Mouse (Mus musculus): ENCODE measurements around the gene Zfp36l1. TPM values are rescaled to one million over a fixed set of nuclear protein-coding genes. Genes with fewer than 3 reads are reported as not detected.
A peak's percentile ranks its signal among the peaks of the same experiment; 100 is the strongest.

The Zfp36l1 gene
- polyA plus RNA-seq, 1 experiment from 2014 or later, result 79.7 TPM

DNA sequence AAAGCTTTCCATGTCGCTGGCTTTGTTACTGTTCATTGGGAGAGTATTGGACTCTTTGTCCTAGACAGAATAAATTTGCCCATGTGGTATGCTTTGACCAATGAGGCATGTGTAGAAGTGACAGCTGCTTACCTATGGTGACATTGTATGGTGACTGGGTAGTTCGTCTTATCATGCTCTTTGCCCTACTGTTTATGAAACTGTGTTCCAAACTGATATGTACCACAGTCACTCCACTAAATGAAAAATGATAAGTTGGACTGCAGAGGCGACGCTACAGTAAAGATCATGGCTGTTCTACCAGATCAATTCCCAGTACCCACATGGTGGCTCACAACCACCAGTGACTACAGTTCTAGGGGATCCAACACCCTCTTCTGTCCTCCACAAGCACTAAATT, 24.7 kb downstream of the Zfp36l1 start:
- H3K4me3 ChIP-seq (ENCODE audit: low read length), result no peak overlapping the region
- H3K4me1 ChIP-seq (ENCODE audit: control insufficient read depth, insufficient read depth, low read length), result peaks cover 28% of the 10 kb centered on the region
- WGBS, result 76% methylated on average over 4 of the region's 4 CpGs
- no peaks in the 10 kb centered on the region for H3K9me3 ChIP-seq (ENCODE audit: control insufficient read depth, low read length)
- peak; percentile 40; the same call in 1 of the 2 replicates for ATAC-seq
- H3K27me3 ChIP-seq (replicated peaks; ENCODE audit: control insufficient read depth, insufficient read depth, low read length), result no peaks in the 10 kb centered on the region
- no peak overlapping the region for H3K4me2 ChIP-seq (ENCODE audit: low read depth, low read length)
- no peaks in the 10 kb centered on the region for H3K36me3 ChIP-seq (ENCODE audit: control insufficient read depth, insufficient read depth, low read length)
- no peak overlapping the region for H3K9ac ChIP-seq (ENCODE audit: low read depth, low read length)
- no peak overlapping the region for H3K27ac ChIP-seq (ENCODE audit: low read length)

- Histone ChIP-seq H3K36me3 (ENCODE audit: control insufficient read depth, insufficient read depth, low read length) (no peaks in the 10 kb centered on the region), H3K9ac (ENCODE audit: low read depth, low read length) (no peak overlapping the region), H3K4me1 (ENCODE audit: control insufficient read depth, insufficient read depth, low read length) (peaks cover 21% of the 10 kb centered on the region), H3K27ac (ENCODE audit: low read length) (peak overlapping the region; percentile 84), H3K9me3 (ENCODE audit: control insufficient read depth, low read length) (no peaks in the 10 kb centered on the region), H3K27me3 (replicated peaks; ENCODE audit: control insufficient read depth, insufficient read depth, low read length) (no peaks in the 10 kb centered on the region), H3K4me2 (ENCODE audit: low read depth, low read length) (no peak overlapping the region), H3K4me3 (ENCODE audit: low read length) (no peak overlapping the region)
- peak; percentile 45; the same call in 1 of the 2 replicates for ATAC-seq
- 32% methylated on average over 7 of the region's 7 CpGs for WGBS
Measured at GRCm38 (mm10) chr12:80084446-80085112, 28.2 kb downstream of the Zfp36l1 start.

- H3K9ac ChIP-seq (ENCODE audit: low read depth, low read length), result no peak overlapping the region
- peaks cover 21% of the 10 kb centered on the region for H3K4me1 ChIP-seq (ENCODE audit: control insufficient read depth, insufficient read depth, low read length)
- peak overlapping the region; percentile 84 for H3K27ac ChIP-seq (ENCODE audit: low read length)
- ATAC-seq, result peak; percentile 94
- no peaks in the 10 kb centered on the region for H3K27me3 ChIP-seq (replicated peaks; ENCODE audit: control insufficient read depth, insufficient read depth, low read length)
- no peak overlapping the region for H3K4me2 ChIP-seq (ENCODE audit: low read depth, low read length)
- 6% methylated on average over 3 of the region's 3 CpGs for WGBS
- no peak overlapping the region for H3K4me3 ChIP-seq (ENCODE audit: low read length)
- H3K9me3 ChIP-seq (ENCODE audit: control insufficient read depth, low read length), result no peaks in the 10 kb centered on the region
- no peaks in the 10 kb centered on the region for H3K36me3 ChIP-seq (ENCODE audit: control insufficient read depth, insufficient read depth, low read length)
Measured at GRCm38 (mm10) chr12:80083937-80084336, 28.9 kb downstream of the Zfp36l1 start.

GRCm38 (mm10) chr12:80083133-80083821, 29.5 kb downstream of the Zfp36l1 start:
- Histone ChIP-seq H3K4me1 (ENCODE audit: control insufficient read depth, insufficient read depth, low read length) (peaks cover 21% of the 10 kb centered on the region), H3K27me3 (replicated peaks; ENCODE audit: control insufficient read depth, insufficient read depth, low read length) (no peaks in the 10 kb centered on the region), H3K9me3 (ENCODE audit: control insufficient read depth, low read length) (no peaks in the 10 kb centered on the region), H3K4me3 (ENCODE audit: low read length) (no peak overlapping the region), H3K4me2 (ENCODE audit: low read depth, low read length) (no peak overlapping the region), H3K9ac (ENCODE audit: low read depth, low read length) (no peak overlapping the region), H3K36me3 (ENCODE audit: control insufficient read depth, insufficient read depth, low read length) (no peaks in the 10 kb centered on the region), H3K27ac (ENCODE audit: low read length) (peak overlapping the region; percentile 68)
- peak; percentile 39 for ATAC-seq
- WGBS, result 51% methylated on average over 7 of the region's 7 CpGs

DNA sequence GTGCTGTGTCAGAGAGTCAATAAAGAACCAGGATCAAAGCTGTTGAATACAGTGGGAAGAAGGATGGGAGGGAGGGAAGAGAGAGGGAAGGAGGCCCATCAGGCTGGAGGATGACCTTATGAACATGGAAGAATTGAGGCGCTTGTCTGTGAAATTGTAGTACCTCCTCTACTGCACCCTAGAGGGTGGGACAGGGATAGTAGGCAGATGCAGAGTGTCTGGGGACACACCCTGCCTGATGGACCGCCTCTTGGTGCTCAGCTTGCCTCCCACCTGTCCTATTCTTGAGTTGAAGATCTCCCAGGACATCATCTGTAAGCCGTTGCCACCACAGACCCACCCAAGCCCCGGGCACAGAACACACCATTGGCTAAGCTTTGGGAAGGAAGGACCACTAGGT, 30.1 kb downstream of the Zfp36l1 start:
- Histone ChIP-seq H3K9me3 (ENCODE audit: control insufficient read depth, low read length) (no peaks in the 10 kb centered on the region), H3K4me1 (ENCODE audit: control insufficient read depth, insufficient read depth, low read length) (peaks cover 21% of the 10 kb centered on the region), H3K4me2 (ENCODE audit: low read depth, low read length) (no peak overlapping the region), H3K27me3 (replicated peaks; ENCODE audit: control insufficient read depth, insufficient read depth, low read length) (no peaks in the 10 kb centered on the region), H3K27ac (ENCODE audit: low read length) (no peak overlapping the region), H3K36me3 (ENCODE audit: control insufficient read depth, insufficient read depth, low read length) (no peaks in the 10 kb centered on the region), H3K4me3 (ENCODE audit: low read length) (no peak overlapping the region), H3K9ac (ENCODE audit: low read depth, low read length) (no peak overlapping the region)
- WGBS, result 88% methylated on average over 4 of the region's 4 CpGs
- ATAC-seq, result no peak

- Histone ChIP-seq H3K27me3 (replicated peaks; ENCODE audit: control insufficient read depth, insufficient read depth, low read length) (no peaks in the 10 kb centered on the region), H3K27ac (ENCODE audit: low read length) (no peak overlapping the region), H3K36me3 (ENCODE audit: control insufficient read depth, insufficient read depth, low read length) (no peaks in the 10 kb centered on the region), H3K9ac (ENCODE audit: low read depth, low read length) (no peak overlapping the region), H3K4me3 (ENCODE audit: low read length) (no peak overlapping the region), H3K9me3 (ENCODE audit: control insufficient read depth, low read length) (no peaks in the 10 kb centered on the region), H3K4me2 (ENCODE audit: low read depth, low read length) (no peak overlapping the region), H3K4me1 (ENCODE audit: control insufficient read depth, insufficient read depth, low read length) (peaks cover 21% of the 10 kb centered on the region)
- WGBS, result 69% methylated on average over 2 of the region's 2 CpGs
- no peak for ATAC-seq
Measured at GRCm38 (mm10) chr12:80081440-80081839, 31.4 kb downstream of the Zfp36l1 start.

- H3K27ac ChIP-seq (ENCODE audit: low read length), result no peak overlapping the region
- H3K9me3 ChIP-seq (ENCODE audit: control insufficient read depth, low read length), result no peaks in the 10 kb centered on the region
- no peak overlapping the region for H3K4me2 ChIP-seq (ENCODE audit: low read depth, low read length)
- 73% methylated on average over 4 of the region's 4 CpGs for WGBS
- peaks cover 19% of the 10 kb centered on the region for H3K4me1 ChIP-seq (ENCODE audit: control insufficient read depth, insufficient read depth, low read length)
- H3K36me3 ChIP-seq (ENCODE audit: control insufficient read depth, insufficient read depth, low read length), result no peaks in the 10 kb centered on the region
- no peak overlapping the region for H3K4me3 ChIP-seq (ENCODE audit: low read length)
- no peaks in the 10 kb centered on the region for H3K27me3 ChIP-seq (replicated peaks; ENCODE audit: control insufficient read depth, insufficient read depth, low read length)
- no peak overlapping the region for H3K9ac ChIP-seq (ENCODE audit: low read depth, low read length)
- ATAC-seq, result no peak
Measured at GRCm38 (mm10) chr12:80079937-80080336, 32.9 kb downstream of the Zfp36l1 start.

DNA sequence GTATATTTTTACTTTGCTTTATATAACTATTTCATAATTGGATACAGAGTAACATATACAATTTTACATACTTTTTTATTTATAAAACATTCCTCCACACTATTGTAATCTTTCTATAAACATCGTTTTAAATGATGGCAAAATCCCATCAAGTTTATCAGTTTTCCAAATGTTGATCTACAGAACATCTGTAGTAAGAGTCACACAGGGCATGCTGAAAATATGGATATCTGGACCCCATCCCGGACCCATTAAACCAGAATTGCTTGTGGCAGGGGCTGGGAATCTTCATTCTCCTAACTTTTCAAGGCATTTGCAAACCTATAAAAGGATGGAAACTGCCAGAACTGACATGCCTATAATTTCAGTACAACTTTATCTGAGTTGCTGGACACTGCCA, 38.5 kb downstream of the Zfp36l1 start:
- ATAC-seq, result no peak
- H3K9me3 ChIP-seq (ENCODE audit: control insufficient read depth, low read length), result no peaks in the 10 kb centered on the region
- WGBS, result 56% methylated on average over 2 of the region's 2 CpGs
- no peak overlapping the region for H3K4me2 ChIP-seq (ENCODE audit: low read depth, low read length)
- H3K27me3 ChIP-seq (replicated peaks; ENCODE audit: control insufficient read depth, insufficient read depth, low read length), result no peaks in the 10 kb centered on the region
- H3K9ac ChIP-seq (ENCODE audit: low read depth, low read length), result no peak overlapping the region
- H3K4me3 ChIP-seq (ENCODE audit: low read length), result no peak overlapping the region
- H3K36me3 ChIP-seq (ENCODE audit: control insufficient read depth, insufficient read depth, low read length), result no peaks in the 10 kb centered on the region
- 0 out of 2 replicates have a peak, but pooled peaks cover 4% of the 10 kb centered on the region for H3K4me1 ChIP-seq (ENCODE audit: control insufficient read depth, insufficient read depth, low read length)
- H3K27ac ChIP-seq (ENCODE audit: low read length), result peak overlapping the region; percentile 59

DNA sequence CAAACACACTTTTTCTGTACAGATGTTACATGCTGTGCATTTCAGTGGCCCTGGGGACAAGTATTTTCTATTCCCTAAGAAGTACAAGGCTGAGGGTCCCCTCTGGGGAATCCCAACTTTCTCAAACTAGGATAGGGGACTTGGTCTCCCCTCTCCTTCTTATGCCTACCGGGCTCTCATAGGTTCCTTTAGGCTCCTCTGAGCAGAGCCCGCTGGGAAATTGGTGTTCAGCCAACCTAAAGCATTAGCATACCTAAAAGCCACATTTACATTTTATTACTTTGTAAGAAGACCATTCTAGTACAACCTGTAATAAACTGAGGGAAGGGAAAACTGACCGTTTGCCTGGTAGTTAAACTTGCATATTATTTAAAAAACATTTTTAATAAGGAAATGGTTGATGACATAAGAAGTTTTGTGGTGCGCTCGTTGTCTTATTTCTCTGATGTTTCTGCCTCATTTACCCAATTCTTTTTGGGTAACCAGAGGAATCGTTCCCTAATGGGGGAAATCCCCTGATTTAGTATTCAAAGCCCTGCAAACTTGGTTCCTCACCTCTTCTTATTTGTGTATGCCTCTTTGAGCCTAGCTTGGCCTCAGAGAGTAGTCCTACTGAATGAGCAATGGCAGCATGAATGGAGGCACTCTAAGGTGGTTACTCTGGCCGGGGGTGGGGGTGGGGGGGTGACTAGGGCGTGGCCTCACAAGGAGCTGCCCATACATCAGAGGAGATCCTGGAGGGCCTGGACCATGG, 42.1 kb downstream of the Zfp36l1 start:
- no peak for ATAC-seq
- Histone ChIP-seq H3K4me3 (ENCODE audit: low read length) (no peak overlapping the region), H3K4me1 (ENCODE audit: control insufficient read depth, insufficient read depth, low read length) (0 out of 2 replicates have a peak, but pooled peaks cover 4% of the 10 kb centered on the region), H3K27me3 (replicated peaks; ENCODE audit: control insufficient read depth, insufficient read depth, low read length) (no peaks in the 10 kb centered on the region), H3K36me3 (ENCODE audit: control insufficient read depth, insufficient read depth, low read length) (no peaks in the 10 kb centered on the region), H3K9ac (ENCODE audit: low read depth, low read length) (no peak overlapping the region), H3K9me3 (ENCODE audit: control insufficient read depth, low read length) (no peaks in the 10 kb centered on the region), H3K4me2 (ENCODE audit: low read depth, low read length) (no peak overlapping the region), H3K27ac (ENCODE audit: low read length) (no peak overlapping the region)
- 56% methylated on average over 8 of the region's 8 CpGs for WGBS
